Comparison of ENCODE assay signal across 20 mouse cellular contexts in genomic region chr1:151880731-151881130, GRCm38 (mm10).
DNase-seq lines count a peak whose midpoint lies in the region; ATAC-seq lines count a peak whose summit lies in the region.
"Had no signal": no experiment of that assay in that cellular context is flagged by ENCODE, and none has a peak within 500 bp of the region (broad histone marks: within the 10 kb centered on the region; RNA-seq: fewer than 3 reads in every experiment).

No protein-coding gene starts in this region.

- WGBS in hindbrain, embryonic 15.5 days = 34% methylated on average over 5 of the region's 5 CpGs
- 40% methylated on average over 5 of the region's 5 CpGs for WGBS in hindbrain, embryonic 12.5 days
- WGBS in neural tube, embryonic 15.5 days = 42% methylated on average over 5 of the region's 5 CpGs

- H3K4me2 ChIP-seq in hindbrain, embryonic 15.5 days = no peak overlapping the region
- no peak overlapping the region for H3K4me2 ChIP-seq in hindbrain, embryonic 12.5 days (replicated peaks)
- H3K4me2 ChIP-seq in neural tube, embryonic 15.5 days = no peak overlapping the region
- H3K4me2 ChIP-seq: embryonic facial prominence, embryonic 15.5 days had no signal

- no peak for ATAC-seq in hindbrain, embryonic 15.5 days (ENCODE audit: low FRiP score, low read depth)
- ATAC-seq in hindbrain, embryonic 12.5 days (ENCODE audit: low FRiP score) = no peak
- ATAC-seq in neural tube, embryonic 15.5 days (ENCODE audit: low FRiP score) = no peak
- ATAC-seq: forebrain, embryonic 16.5 days; Patski had no signal

- no peak for DNase-seq in neural tube, embryonic 10.5 days (ENCODE audit: extremely low spot score, low spot score)
- DNase-seq in R1 (ENCODE audit: low read depth, low spot score) = peak; percentile 79
- DNase-seq in urinary bladder, postnatal 36 days (ENCODE audit: low spot score in 2 of 2) = no peak
- DNase-seq: adrenal gland, adult 8-10 months; adrenal gland, postnatal 36 days; cerebellum, adult 2 months; embryo, embryonic 11 days; gastrocnemius, postnatal 10 days; heart, adult 18-20 months; heart, postnatal 10 days; kidney, adult 11 months had no signal

- H3K4me1 ChIP-seq in hindbrain, embryonic 15.5 days (replicated peaks) = 0 out of 2 replicates have a peak, but pooled peaks cover 10% of the 10 kb centered on the region
- peaks cover 32% of the 10 kb centered on the region for H3K4me1 ChIP-seq in hindbrain, embryonic 12.5 days
- peaks cover 15% of the 10 kb centered on the region; the same call in 1 of the 2 replicates for H3K4me1 ChIP-seq in neural tube, embryonic 15.5 days
- H3K4me1 ChIP-seq: embryonic facial prominence, embryonic 15.5 days had no signal

- peak overlapping the region; percentile 28; the same call in 1 of the 2 replicates for H3K27ac ChIP-seq in hindbrain, embryonic 15.5 days (replicated peaks)
- no peak overlapping the region for H3K27ac ChIP-seq in hindbrain, embryonic 12.5 days
- peak overlapping the region; percentile 41; the same call in 1 of the 2 replicates for H3K27ac ChIP-seq in neural tube, embryonic 15.5 days (replicated peaks)
- H3K27ac ChIP-seq: embryonic facial prominence, embryonic 15.5 days; forebrain, embryonic 10.5 days; heart, embryonic 10.5 days had no signal

- no peak overlapping the region for H3K4me3 ChIP-seq in hindbrain, embryonic 15.5 days
- no peak overlapping the region for H3K4me3 ChIP-seq in hindbrain, embryonic 12.5 days
- no peak overlapping the region for H3K4me3 ChIP-seq in neural tube, embryonic 15.5 days (replicated peaks)
- H3K4me3 ChIP-seq: embryonic facial prominence, embryonic 15.5 days; erythroblast, embryonic 14.5 days; forebrain, embryonic 10.5 days; heart, embryonic 10.5 days had no signal

- H3K36me3 ChIP-seq in hindbrain, embryonic 15.5 days = no peaks in the 10 kb centered on the region
- no peaks in the 10 kb centered on the region for H3K36me3 ChIP-seq in hindbrain, embryonic 12.5 days
- no peaks in the 10 kb centered on the region for H3K36me3 ChIP-seq in neural tube, embryonic 15.5 days
- H3K36me3 ChIP-seq: embryonic facial prominence, embryonic 15.5 days; forebrain, embryonic 10.5 days; heart, embryonic 10.5 days had no signal

- H3K9ac ChIP-seq in hindbrain, embryonic 15.5 days = no peak overlapping the region
- no peak overlapping the region for H3K9ac ChIP-seq in hindbrain, embryonic 12.5 days
- H3K9ac ChIP-seq in neural tube, embryonic 15.5 days (replicated peaks) = no peak overlapping the region
- H3K9ac ChIP-seq: embryonic facial prominence, embryonic 15.5 days had no signal

- no peaks in the 10 kb centered on the region for H3K9me3 ChIP-seq in hindbrain, embryonic 15.5 days
- no peaks in the 10 kb centered on the region for H3K9me3 ChIP-seq in hindbrain, embryonic 12.5 days (replicated peaks)
- H3K9me3 ChIP-seq in neural tube, embryonic 15.5 days (replicated peaks) = no peaks in the 10 kb centered on the region
- H3K9me3 ChIP-seq: embryonic facial prominence, embryonic 15.5 days; forebrain, embryonic 10.5 days; heart, embryonic 10.5 days had no signal

- H3K27me3 ChIP-seq in hindbrain, embryonic 15.5 days = no peaks in the 10 kb centered on the region
- no peaks in the 10 kb centered on the region for H3K27me3 ChIP-seq in hindbrain, embryonic 12.5 days
- no peaks in the 10 kb centered on the region for H3K27me3 ChIP-seq in neural tube, embryonic 15.5 days (replicated peaks)
- H3K27me3 ChIP-seq: embryonic facial prominence, embryonic 15.5 days; Patski had no signal
